Mouse (Mus musculus) megakaryocyte progenitor cell, adult 5-6 weeks (primary cell): ENCODE measurements around the gene Psmg1. TPM values are rescaled to one million over a fixed set of nuclear protein-coding genes. Genes with fewer than 3 reads are reported as not detected.
A peak's percentile ranks its signal among the peaks of the same experiment; 100 is the strongest.
"Not testable (repeated sequence)": the region's sequence is repeated elsewhere in the genome, so short reads cannot be mapped to it uniquely, and the experiment has no call there.

Experiments used
- ATAC-seq: replicated peaks from 2 replicates; pipeline ENCODE4 v1.8.0; 2016; ENCODE audit warnings: mild to moderate bottlenecking, moderate TSS enrichment, inconsistent platforms; ENCODE audit not compliant: poor library complexity
- total RNA-seq, 2 experiments: library from RNA; stranded (forward) in 1 of 2; stranded (reverse) in 1 of 2; fragments of 157-497, 149-512 nt in 1 of 2; fragments of 200-1000 nt in 1 of 2; gene quantifications; 2 replicates each; pipeline versions ENCODE4 v1.2.3 to v1.2.4; 2015 to 2017

Psmg1 gene
- total RNA-seq (2015) (66.7 and 70.7 TPM in 2 replicates), total RNA-seq (2017) (83.0 and 104 TPM in 2 replicates)

DNA sequence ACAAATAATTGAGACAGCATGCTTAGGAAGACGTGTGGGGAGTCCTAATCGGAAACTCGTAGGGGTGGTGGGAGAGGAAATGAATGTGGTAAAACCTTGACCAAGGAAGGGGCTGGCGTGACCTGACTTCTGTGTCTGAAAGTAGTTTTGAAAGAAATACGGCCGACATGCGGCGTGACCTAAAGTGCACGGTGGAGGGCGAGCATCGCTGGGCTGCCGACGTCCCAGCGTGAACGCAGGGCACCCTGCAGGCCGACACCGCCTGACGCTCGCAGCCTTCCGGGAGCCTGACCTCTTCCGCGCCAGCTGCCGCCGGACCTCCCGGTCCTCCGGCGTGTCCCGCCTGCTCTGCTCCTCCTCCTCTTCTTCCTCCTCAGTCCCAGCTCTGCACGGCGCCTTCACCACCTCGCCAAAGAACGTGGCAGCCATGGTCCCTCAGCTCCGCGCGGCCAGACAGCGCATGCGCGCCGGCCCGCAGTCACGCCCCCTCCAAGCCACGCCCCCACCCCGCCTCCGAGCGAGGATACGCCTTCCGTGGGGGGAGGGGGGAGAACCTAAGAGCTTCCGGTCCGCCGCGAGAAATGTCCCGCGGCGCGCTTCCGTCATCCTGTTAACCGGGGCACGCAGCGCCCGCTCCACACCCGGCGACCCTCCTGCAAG is at the start of gene Psmg1:
Gene Psmg1 (minus strand): TSS at position 499 of the 660 bp plus-strand sequence.
- peak; percentile 98 for ATAC-seq

DNA sequence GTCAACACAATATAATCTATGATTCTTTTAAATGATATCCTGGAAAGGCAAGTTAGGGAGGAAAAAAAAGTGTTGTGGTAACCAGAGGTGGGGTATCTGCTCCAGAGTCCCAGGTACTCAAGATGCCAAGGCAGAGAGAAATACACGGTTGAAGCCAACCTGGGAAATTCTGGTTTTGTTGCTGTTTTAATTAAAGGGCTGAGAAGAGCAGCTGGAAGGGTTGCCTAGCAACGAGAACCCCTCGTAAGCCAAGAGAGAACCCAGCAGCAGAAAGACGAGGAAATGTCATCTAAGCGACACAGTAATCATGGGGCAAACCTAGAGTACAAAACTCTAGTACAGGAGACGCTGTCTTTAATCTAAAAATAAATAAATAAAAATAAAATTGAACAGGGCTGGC is 48.8 kb upstream of the Psmg1 start:
- ATAC-seq, result no peak

- no peak for ATAC-seq
Measured at GRCm38 (mm10) chr16:96034473-96034872, 43.7 kb upstream of the Psmg1 start.

GRCm38 (mm10) chr16:96032368-96033043 is 41.7 kb upstream of the Psmg1 start:
- ATAC-seq, result peak; percentile 93

DNA sequence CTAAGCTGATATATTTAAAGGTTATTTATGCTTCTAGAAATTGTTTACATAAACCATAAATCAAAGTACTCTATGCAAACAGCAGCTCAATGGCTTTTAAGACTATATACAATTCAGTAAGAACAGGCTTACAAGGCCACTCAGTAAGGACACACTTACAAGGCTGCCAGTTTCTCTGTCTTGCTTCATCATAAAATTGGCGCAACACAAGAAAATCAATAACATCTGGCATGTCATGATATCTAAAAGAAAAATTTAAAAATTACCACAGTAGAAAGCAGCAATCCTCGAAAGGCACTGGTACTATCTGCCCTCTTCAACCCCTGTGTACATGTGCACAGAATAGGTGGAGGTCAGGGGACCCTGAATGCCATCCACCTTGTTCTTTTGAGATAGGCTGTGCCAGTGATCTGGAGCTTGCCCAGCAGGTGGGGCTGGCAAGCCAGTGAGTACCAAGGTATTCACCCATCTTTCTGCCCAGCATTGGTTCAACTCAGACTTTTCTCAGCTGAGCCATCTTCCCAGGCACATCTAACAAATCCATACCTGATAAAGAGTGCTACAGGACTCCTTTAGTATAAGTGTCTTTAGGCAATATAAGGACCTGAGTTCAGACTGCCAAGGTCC is 39.8 kb upstream of the Psmg1 start:
- peak; percentile 69 for ATAC-seq

DNA sequence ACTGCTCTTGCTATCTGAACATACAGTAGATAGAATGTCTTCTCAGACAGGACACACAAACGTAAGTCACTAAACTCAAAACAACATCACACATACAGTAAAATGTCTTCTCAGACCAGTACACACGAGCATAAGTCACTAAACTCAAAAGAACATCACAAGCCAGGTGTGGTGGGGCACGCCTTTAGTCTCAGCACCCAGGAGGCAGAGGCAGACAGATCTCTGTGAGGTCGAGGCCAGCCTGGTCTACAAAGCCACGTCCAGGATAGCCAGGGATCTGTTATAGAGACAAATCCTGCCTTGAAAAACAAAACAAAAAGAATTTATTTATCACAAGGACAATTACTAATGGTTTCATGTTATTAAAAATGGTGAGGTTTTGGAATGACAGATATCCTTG is 35.5 kb upstream of the Psmg1 start:
- ATAC-seq, result no peak

- ATAC-seq, result 0 out of 2 replicates have a peak, but pooled peaks have one; percentile 31
Measured at GRCm38 (mm10) chr16:96025244-96025643, 34.5 kb upstream of the Psmg1 start.

GRCm38 (mm10) chr16:96021045-96021444 is 30.3 kb upstream of the Psmg1 start:
- no peak for ATAC-seq

DNA sequence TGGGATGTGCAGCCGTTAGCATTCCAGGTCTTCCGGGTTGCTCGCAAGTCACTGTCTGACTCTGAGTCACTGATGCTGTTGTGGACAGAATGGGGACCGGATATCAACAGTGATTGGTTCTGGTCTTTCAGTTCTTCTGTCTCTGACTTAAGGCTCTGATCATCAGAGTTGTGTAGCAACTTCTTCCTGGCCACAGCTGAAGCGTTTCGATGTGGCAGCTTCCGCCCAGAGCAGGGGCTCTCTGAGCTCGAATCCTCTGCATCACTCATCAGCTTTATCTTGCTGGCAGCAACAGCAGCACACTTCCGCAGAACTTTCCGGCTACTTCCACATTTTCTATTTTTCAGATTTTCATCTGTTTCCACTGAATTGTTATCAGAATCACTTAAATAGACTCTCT is 18.4 kb upstream of the Psmg1 start:
- ATAC-seq, result peak; percentile 71

DNA sequence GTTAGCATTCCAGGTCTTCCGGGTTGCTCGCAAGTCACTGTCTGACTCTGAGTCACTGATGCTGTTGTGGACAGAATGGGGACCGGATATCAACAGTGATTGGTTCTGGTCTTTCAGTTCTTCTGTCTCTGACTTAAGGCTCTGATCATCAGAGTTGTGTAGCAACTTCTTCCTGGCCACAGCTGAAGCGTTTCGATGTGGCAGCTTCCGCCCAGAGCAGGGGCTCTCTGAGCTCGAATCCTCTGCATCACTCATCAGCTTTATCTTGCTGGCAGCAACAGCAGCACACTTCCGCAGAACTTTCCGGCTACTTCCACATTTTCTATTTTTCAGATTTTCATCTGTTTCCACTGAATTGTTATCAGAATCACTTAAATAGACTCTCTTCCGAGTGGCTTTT is 13.5 kb upstream of the Psmg1 start:
- peak; percentile 59 for ATAC-seq

DNA sequence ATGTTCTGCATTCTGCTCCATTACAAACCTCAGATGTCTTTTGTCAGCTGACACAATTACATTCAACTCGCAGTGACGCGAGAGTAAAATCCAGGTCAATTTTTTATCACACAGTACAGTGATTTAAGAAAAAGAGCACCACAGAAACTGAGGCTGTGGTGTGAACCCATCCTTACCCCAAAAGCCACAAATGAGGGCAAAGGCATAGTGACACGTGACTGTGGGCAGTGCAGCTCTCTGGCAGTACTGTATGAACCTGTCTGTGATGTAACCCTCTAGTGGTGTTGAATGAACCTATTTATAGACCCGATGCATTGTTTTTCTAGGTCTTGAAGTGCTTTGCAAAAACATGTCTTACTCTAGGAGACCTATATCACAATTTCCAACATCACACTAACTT is 8.5 kb upstream of the Psmg1 start:
- ATAC-seq, result peak; percentile 43; the same call in 1 of the 2 replicates

DNA sequence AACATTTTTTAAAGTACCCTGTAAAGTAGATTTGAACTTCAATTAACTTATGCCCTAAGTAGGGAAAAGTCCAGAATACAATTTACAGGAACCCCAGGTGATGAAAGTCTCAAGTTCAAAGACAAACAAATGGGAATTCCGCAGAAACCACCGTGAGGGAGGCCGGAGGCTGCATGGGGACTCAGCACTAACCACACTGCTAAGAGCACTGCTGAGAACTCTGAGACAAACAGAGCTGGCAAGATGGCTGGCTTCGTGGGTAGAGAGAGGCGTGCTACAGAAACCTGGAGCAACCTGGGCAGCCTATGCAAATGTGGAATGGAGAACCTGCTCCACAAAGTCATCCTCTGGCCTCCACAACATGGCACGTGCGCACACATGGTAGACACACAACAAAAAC is 5.4 kb upstream of the Psmg1 start:
- ATAC-seq, result no peak

- 0 out of 2 replicates have a peak, but pooled peaks have one; percentile 7 for ATAC-seq
Measured at GRCm38 (mm10) chr16:95994576-95994975, 3.8 kb upstream of the Psmg1 start.

DNA sequence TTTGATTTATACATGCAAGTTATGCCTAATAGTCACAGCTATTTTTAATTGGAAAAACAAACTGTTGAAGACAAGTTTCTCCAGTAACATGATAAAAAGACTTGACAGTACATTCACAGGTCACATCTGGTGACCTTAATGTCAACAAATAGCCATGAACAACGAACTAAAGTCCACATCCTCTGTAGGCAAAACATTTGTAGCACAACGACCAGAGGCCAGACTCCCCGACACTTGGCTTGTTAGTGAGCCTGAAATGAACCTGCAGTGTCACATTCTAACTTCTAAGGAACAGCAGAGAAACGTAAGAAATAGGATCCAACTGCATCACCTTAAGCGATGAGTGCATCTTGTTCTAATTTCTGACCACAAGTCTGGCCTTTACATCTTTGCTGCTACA is 1.8 kb upstream of the Psmg1 start:
- no peak for ATAC-seq

GRCm38 (mm10) chr16:95991122-95991900 is 551 bp upstream of the Psmg1 start:
- ATAC-seq, result no peak

- ATAC-seq, result peak; percentile 67
Measured at GRCm38 (mm10) chr16:95984911-95985310, 5.8 kb downstream of the Psmg1 start.

- ATAC-seq, result peak; percentile 83
Measured at GRCm38 (mm10) chr16:95983601-95984000, 7.2 kb downstream of the Psmg1 start.

DNA sequence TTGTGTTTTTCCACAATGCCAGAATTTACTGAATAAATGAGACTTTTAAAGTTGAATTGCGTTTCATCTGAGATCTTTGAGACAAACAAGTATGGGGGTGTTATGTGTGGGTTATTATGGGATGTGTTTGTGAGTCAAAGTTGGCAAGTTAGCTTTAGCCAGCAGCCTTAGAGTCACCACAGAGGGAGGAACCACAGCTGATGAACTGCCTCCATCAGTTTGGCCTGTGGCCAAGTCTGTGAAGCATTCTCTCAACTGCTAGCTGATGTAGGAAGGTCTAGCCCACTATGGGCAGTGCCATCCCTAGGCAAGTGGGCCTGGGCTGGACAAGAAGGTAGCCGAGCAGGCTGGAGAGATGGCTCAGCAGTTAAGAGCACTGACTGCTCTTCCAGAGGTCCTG is 19.9 kb downstream of the Psmg1 start:
- ATAC-seq, result no peak

DNA sequence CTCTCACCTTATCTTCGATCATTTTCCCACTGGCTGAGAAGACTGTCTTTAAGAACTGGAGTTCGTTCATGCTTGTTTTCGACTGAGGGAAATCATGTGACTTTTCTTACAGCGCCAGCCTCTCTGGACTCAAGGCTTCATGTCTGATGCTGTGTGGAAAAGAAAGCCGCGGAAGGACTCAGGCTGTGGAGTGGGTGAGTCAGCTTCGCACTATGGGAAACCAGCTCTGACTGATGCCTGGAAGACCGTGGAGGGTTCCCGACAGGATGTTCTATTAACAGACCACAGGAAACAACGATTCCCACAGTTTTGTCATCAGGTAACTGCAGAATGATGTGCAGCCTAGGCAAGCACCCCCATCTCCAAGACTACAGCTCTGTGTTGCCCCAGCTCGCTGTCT is 23.3 kb downstream of the Psmg1 start:
- ATAC-seq, result no peak

GRCm38 (mm10) chr16:95964427-95965023 is 26.2 kb downstream of the Psmg1 start:
- peak; percentile 80 for ATAC-seq

- ATAC-seq, result not testable (repeated sequence)
Measured at GRCm38 (mm10) chr16:95961484-95961883, 29.3 kb downstream of the Psmg1 start.
